Mouse (Mus musculus): ENCODE results near the gene Depp1. TPM values are rescaled to one million over a fixed set of nuclear protein-coding genes. Genes with fewer than 3 reads are reported as not detected.
A peak's percentile ranks its signal among the peaks of the same experiment; 100 is the strongest.

Depp1 gene
- polyA plus RNA-seq, 1 experiment: 2.2 TPM

DNA sequence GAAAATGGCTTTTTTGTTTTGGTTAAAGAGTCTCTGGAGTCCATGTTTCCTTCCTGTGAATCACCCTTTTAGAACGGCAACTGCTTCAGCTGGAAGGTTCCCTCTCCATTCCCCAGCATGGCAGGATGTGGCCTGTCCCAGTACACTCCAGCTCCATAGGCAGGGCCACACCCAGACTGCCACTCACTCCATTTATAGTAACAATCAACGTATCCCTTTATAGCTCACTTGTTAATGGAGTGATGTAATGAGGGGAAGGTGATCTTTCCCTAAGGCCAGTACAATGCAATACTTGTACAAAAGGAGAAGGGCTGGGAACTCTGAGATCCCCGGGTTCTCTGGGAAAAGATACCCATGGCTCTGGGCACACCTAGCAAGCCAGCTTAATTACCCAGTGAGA, 6.1 kb upstream of the Depp1 start:
- DNase-seq (ENCODE audit: low read depth, low spot score): no peak
- 20% methylated on average over 3 of the region's 3 CpGs for WGBS

DNA sequence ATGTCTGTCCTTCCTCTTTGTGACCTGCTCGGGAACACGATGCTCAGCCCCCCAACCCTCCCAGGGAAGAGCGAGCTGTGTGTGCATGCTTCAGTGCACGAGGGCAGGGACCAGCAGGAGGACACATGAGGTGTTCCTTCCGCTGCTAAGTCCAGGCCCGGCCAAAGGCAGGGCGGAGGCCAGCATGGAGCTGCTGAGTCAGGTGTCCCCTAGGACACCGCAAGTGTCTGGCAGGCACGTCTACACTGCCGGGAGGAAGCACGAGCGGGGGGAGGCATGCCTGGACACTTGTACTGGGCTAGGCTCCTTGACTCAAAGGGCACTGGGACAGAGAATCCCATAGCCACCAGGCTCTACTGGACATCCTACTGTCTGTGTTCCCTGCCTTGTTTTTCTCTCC, 2.6 kb upstream of the Depp1 start:
- 81% methylated on average over 12 of the region's 12 CpGs for WGBS
- DNase-seq (ENCODE audit: low read depth, low spot score): no peak

DNA sequence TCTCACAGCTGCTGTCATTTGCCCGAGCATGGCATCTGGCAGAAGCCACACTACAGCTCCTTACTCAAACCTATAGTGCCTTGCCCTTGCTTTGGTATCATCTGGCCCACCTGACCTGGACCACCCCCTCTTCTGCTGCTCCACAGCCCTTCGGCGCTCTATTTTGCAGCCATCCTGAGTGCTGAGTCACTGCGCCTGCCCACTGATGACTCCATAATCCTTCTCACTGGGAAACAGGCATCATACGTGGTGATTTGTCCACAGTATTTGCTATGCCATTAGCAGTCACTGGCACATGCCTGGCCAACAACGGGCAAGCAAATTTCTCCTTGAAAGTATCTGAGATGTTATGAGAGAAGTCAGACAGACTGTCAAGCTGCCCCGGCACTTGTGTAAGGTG, 598 bp upstream of the Depp1 start:
- 63% methylated on average over 7 of the region's 7 CpGs for WGBS
- DNase-seq (ENCODE audit: low read depth, low spot score): no peak

DNA sequence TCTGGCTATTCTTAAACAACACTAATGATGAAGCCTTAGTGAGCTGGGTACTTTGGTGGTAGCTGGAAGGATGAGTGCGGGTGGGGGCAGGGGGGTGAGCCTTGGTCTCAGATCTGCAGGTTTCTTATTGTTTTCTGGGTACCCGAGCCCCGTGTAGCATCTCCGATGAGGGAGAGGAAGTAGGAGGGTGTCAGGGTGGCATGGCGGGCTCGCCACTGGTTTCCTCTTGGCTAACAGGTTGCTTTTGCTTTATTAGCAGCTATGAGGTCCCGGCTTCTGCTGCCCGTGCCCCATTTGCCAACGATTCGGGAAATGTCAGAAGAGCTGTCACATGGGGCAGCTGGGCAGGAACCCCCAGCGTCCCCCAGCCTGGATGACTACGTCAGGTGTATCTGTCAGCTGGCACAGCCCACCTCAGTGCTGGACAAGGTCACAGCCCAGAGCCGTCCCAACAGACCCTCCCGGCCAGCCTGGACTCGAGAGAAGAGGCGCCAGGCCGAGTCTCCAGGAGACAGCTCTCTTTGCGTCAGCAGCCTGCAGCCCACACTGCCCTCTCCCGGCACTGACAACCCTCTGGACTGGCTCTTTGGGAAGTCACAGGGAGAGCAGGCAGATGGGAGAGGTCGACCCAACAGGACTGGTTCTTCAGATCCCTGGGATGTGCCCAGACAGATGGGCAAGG, 1.2 kb downstream of the Depp1 start:
- 78% methylated on average over 20 of the region's 20 CpGs for WGBS
- no peak for DNase-seq (ENCODE audit: low read depth, low spot score)

DNA sequence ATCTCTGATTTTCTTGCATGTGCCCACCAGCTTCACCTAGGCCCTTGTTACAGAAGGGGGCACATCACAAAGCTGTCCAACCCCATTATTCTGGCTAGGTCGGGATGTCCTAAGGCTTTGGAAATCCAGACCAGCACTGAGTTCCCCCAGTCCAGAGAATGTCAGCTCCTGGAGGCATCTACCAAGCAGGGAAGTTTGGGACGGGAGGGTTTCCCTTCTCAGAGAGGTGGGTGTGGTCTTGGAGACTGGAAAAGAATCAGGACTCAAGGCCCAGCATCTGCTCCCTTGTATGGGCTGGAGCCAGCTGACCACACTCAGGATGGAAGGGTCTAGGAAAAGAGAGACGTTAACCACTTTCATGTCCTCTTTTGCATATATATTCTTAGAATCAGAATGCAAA, 2.8 kb downstream of the Depp1 start:
- 78% methylated on average over 3 of the region's 3 CpGs for WGBS
- DNase-seq (ENCODE audit: low read depth, low spot score): no peak

DNA sequence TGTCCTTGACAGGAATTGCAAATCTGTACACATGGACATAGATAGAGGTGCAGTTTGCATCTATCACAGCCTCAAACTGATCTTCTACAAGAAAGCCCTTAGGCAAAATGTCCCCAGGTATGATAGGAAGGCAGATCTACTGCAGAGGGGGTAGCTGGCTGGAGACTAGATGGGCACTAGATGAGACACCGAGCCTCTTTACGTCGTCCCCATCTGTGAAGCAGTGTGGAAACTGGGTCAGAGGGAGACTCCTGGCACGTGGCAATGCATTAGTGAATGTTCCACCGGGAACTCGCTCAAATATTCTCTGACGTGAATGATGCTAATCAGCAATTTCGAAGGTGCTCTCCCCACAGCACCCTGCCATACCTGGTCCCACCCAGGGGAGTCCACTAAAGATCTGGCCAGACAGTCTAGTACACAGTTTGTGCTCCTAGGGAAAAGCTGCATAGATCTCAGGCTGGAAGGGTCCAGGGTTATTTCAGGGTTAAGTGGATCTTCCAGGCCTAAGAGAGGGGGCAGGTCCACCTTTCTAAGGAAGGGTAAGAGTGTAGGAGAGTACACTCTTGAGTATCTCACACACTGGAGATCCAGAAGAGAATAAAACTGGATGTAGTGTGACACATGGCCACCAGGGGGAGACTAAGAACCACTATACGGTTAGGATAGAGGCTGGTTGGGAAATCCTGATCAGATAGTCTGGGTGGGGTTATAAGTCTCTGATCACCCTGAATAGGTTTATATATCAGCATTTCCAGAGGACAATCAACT, 3.5 kb downstream of the Depp1 start:
- no peak for DNase-seq (ENCODE audit: low read depth, low spot score)
- WGBS: 59% methylated on average over 9 of the region's 9 CpGs

DNA sequence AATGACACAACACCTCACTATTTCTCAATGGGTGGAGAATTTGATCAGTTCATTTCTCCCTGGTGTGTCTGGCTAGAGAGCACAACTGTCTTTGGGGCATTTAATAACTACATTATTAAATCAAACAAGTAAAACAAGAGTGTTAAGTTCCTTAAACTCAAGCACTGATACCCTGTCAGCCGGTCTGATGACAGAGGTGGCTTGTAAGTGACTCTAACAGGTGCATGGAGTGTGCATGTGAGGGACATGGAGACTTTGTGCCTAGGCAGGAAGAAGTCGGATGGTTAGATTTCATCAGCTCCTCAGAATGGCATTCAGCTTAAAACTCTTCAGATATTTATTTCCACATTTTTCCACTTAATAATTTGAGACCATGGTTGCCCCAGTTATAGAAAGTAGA, 13.0 kb downstream of the Depp1 start:
- DNase-seq (ENCODE audit: low read depth, low spot score): no peak
- WGBS: 79% methylated on average over 2 of the region's 2 CpGs

DNA sequence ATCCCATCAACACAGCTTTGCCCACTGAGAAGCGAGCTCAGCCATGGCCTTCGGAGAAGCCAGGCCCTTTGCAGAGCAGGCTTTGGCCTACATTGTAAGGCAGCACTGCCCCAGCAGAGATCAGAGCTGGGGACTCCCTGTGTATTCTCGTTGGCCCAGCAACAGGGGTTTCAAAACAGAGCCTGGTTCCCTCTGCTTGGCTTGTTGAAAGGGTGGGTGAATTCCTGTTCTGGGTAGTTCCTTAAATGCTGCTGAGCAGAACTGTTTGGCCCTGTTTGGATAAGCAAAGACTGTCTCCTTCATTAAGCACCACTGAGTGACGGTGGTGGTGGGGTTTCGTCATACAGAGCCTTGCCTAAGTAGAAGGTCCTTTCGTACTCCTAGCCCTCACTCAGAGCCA, 13.6 kb downstream of the Depp1 start:
- DNase-seq (ENCODE audit: low read depth, low spot score): no peak
- WGBS: 77% methylated on average over 6 of the region's 6 CpGs

DNA sequence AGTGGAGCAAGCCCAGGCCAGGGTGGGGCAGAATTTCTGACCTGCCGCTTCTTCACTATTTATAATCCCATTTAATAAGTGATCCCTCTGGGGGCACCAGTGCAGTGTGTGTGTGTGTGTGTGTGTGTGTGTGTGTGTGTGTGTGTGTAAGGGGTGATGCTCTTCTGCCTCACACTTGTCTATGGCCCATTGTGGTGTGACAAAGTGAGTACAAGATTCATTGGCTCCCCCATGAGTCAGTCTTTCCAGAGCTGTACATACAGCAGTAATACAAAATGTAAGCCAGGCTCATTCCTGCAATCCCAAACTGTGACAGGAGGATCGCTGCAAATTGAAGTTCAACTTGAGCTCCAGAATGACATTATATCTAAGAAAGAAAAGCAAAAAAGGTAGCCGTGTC, 14.4 kb downstream of the Depp1 start:
- no peak for DNase-seq (ENCODE audit: low read depth, low spot score)
- WGBS: 78% methylated on average over 3 of the region's 3 CpGs

DNA sequence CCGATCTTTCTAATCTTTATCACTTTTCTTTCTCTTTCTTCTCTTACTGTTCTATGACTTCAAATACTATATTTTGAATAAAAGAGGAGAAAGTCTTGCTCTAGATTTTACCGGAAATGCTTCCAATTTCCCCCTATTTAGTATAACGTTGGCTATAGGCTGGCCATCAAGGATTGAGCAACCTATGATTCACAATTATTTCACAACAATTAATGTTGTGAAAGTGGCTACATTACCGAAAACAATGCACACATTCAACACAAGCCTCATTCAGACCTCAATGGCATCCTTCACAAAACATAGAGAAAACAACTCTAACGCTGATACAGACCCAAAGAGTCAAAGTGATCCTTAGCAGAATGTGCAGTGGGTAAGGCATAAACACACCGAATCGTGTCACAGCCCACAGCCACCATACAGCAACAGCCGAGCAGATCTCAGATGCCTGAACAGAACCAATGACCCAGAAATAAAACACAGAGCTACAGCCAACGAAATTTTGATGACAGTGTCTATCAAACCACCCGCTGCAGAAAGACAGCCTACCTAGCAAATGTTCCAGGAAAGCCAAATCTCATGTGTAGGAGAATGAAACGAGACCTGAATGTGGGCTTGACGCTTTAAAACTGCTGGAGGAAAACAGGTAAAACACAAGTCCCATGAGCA, 15.8 kb downstream of the Depp1 start:
- 82% methylated on average over 12 of the region's 12 CpGs for WGBS

DNA sequence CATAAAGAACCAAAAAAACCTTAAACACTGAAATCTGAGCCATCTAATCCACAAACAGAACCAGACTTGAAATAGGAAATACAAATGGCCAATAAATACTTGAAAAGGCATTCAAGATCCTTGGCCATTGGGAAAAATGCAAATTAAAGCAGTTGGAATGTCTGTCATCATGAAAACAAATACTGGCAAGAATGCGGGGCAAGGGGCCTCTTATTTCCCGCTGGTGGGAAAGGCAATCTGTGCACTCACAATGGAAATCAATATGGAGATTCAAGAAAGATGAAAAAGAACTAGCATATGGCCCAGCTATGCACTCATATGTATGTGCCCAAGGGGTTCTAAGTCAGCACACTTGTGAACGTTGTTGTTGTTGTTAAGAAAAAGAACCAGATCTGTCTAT, 16.5 kb downstream of the Depp1 start:
- 80% methylated on average over 3 of the region's 3 CpGs for WGBS
- DNase-seq (ENCODE audit: low read depth, low spot score): no peak

More for the DNA sequence above, 15.8 kb downstream of the Depp1 start:
- DNase-seq (ENCODE audit: low read depth, low spot score): no peak

DNA sequence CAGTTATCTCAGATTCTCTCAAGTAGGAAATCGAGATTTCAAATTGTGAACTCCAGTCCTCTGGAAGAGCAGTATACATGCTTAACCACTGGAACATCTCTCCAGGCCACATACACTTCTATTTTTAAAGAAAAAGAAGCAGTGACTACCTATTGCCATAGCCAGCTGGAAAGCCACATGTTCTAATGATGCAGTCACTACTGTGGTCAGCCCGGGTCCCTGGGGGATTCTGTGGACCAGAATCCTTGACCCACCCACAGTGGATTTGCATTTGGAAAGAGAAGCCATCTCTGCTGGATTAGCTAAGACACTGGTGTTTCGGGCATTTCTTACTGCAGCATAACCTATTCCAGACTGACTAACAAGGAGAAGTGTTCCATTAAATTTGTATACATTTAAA, 17.0 kb downstream of the Depp1 start:
- 82% methylated on average over 3 of the region's 3 CpGs for WGBS
- DNase-seq (ENCODE audit: low read depth, low spot score): no peak

DNA sequence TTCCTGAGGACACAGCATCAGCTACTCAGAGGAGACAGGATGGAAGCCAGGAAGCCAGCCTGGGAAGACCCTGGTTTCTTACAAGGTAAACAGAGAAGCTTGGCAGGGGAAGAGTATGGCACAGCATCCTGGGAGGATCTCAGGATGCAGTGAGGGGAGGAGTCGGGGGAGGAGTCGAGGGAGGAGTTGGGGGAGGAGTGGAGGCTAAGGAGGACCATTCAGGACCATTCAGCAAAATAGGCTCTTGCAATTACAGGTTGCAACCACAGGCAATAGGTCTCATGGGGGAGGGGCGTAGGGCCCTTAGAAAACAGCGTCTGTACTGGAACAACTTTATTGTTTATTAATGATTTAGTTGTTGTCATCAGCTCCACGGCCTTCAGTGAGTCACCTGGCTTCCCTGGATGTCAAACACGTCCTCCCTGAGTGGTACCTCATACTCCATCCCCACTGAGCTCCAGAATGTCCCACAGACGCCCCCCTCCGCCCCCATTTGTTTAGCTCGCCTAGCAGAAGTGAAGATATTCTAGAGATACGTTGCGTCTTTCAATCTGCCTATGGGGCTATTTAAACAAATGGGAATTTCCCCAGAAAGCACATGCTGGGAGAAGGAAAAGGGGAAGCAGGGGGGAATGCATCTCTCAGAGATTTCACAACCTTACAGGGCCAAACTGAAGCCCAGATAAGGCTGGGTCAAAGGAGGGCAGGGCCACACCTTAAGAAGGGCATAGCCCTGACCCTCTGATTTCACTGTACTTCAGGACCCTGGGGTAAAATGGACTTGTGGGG, 18.5 kb downstream of the Depp1 start:
- no peak for DNase-seq (ENCODE audit: low read depth, low spot score)
- 50% methylated on average over 11 of the region's 11 CpGs for WGBS

DNA sequence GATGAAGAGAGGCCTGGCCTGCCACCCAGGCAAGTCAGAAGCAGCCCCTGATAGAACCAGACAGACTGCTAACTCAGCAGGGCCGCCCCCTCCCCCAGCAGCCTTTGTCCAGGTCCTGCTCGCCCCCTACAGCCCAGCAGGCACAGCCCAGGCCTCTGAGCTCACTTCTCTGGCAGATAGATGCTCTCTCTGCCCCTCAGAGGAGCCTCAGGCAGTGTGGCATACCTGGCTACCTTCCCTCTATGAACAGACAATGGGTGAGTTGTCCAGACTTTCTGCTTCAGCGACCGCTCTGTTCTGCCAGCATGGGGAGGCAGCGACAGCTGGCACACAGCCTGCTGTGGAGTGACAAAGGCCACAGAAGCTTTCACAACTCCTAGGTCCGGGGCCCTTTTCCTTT, 19.7 kb downstream of the Depp1 start:
- WGBS: 39% methylated on average over 6 of the region's 6 CpGs
- no peak for DNase-seq (ENCODE audit: low read depth, low spot score)

DNA sequence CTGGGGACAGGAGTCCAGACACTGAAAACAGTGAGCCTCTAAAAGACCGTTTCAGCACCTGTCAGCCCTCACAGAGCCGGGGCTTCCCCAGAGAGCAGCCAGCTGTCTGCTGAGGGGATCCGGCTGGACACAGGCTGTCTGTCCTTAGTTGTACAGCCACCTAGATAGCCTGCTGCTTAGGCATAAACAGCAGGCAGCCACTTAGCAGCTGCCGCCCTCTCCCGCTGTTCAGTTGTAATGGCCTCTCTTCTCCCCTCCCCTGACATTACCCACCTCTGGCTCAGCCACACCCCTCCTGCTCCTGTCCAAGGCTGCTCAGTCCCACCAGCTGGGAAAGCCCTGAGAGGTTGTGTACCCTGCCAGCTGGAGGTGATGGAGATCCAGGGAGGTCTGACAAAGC, 20.6 kb downstream of the Depp1 start:
- DNase-seq (ENCODE audit: low read depth, low spot score): no peak
- 20% methylated on average over 5 of the region's 5 CpGs for WGBS

DNA sequence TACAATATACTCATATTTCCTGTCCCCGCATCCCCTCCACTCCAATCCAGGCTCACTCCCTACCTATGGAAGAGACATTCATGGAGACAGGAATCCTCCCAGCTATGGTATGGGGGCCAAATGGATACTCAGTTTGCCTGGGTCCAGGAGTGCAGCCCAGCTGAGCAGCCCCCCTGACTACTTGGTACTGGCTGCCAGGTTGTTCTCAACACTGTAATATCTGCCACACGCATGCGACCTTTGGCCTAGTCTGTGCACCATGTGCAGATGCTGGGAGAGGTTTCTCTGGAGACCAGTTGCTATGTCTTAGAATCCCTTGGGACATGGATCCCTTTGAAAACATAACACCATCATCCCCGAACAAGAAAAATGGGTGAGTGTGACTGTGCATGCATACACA, 21.4 kb downstream of the Depp1 start:
- WGBS: 41% methylated on average over 4 of the region's 4 CpGs
- no peak for DNase-seq (ENCODE audit: low read depth, low spot score)

DNA sequence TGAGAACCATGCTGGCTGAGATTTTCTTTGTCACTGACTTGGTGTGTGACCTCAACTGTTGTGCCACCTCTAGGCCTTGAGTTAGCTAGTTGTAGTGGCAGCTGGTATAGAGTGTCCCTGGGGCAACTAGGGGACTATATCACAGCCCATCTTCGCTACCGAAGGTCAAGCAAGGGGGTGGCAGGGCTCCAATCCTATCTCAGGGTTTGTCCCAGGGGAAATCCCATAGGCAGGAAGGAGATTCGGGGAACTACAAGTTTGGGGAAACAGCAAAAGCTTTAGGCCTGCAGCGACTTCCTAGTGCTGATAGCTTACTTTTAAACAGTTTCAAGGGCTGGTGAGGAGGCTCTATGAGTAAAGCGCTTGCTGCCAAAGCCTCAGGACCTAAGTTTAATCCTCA, 21.9 kb downstream of the Depp1 start:
- DNase-seq (ENCODE audit: low read depth, low spot score): no peak
- WGBS: 36% methylated on average over 5 of the region's 5 CpGs

DNA sequence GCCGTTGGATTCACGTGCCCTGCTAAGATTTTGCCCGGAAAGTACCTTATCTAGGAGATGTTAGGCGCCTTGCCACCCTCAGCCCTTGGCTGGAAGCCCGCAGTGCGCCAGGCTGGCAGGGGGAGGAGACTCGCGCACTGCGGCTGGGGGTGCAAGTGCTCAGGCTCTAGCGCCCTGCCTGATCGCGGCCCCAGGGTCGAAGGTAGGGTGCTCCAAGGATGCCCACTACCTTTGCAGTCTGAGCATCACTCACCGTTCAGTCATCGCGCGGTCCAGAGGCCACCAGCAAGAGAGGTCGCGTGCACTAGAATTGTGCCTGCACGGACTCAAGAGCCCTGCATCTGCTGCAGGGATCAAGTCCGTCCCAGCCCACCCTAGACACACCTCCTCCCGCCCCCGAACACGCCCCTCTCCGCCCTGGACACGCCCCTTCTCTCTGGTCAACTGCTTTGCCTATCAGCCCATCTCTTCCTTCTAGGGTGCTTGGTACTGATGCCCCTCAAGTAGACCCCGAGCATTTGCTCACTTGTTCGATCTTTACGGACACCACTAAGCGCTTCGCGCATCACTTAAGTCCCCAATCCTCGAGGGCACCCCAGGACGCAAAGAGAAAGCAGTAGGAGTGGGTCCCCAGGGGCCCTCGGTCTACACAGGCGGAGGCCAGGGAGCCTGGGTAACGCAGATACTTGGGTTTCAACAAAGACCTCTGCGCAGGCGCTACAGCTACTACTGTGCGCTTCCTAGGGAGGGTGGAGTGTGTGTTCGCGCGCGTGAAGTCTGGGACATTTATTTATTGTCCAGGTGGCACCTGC, 23.3 kb downstream of the Depp1 start, which contains the start of gene Rassf4:
Gene Rassf4 (minus strand): TSS at position 482 of the 812 bp plus-strand sequence.
- DNase-seq (ENCODE audit: low read depth, low spot score): peak; percentile 51
- 2% methylated on average over 44 of the region's 44 CpGs for WGBS

DNA sequence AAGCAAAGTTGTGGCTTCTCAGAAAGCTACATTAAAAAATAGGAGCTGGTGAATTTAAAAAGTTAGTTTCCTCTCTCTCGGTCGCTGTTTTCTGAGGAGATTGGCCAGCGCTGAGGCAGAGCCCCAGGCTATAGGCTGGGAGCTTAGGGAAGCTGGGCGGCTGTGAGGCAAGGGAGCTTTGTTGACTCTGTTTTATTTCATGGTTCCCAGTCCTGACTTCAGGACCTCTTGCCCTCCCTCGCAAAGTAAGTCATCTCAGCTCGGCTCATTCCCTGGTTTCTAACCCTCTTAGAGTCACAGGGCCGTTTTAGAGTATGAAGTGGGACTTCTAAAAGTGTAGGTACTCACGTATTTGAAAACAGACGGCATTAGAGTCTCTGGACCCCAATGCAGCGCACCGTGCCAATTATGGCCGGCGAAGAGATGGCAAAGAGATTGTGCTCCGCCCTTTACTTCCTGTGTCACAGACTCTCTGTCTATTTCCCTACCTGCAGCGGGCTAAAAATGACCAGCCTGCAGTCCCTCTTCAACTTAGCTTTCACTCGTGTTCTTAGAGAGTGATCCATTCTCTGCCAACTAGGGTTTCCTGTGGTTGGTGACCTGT, 24.0 kb downstream of the Depp1 start:
- DNase-seq (ENCODE audit: low read depth, low spot score): no peak
- 21% methylated on average over 16 of the region's 16 CpGs for WGBS

Measured in large intestine, adult 2 months (tissue).